Mouse (Mus musculus) c-Kit-positive CD71-positive TER-119-negative erythroid progenitor cells, embryonic 14.5 days (primary cell): Measurements from ENCODE around the gene Fbxo17.

ENCODE experiments used
- DNase-seq: peaks from one replicate; pipeline ENCODE4 v3.0.0-alpha.2; 2013; ENCODE audit warnings: low read depth

Fbxo17 gene

DNA sequence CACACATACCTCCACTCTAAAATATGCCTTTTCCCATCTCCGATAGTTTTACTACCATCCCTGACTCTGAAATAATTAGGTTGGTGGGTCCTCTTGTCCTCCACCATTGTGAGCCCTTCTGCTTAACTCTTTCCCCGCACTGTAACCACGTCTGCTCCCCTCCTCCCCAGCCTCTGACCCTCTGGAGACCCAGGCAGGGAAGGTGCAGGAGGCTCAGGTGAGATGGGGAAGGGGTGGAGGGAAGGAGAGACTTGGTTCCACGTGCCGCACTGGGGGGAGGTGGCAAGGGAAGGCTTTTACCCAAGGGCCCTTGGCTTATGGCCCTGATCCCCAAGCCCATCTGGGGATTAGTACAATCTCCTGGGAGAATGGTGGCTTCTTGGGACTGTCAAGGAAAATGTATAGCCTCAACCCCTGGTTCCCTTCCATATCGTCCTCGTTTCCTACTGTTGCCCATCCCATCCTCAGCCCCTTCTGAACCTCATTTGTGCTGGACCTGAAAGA lies 50.9 kb downstream of the Fbxo17 start, which contains the start of gene Nfkbib:
Gene Nfkbib, minus strand, starts transcription at position 51 of the 504 bp plus-strand sequence.
- DNase-seq: no peak

DNA sequence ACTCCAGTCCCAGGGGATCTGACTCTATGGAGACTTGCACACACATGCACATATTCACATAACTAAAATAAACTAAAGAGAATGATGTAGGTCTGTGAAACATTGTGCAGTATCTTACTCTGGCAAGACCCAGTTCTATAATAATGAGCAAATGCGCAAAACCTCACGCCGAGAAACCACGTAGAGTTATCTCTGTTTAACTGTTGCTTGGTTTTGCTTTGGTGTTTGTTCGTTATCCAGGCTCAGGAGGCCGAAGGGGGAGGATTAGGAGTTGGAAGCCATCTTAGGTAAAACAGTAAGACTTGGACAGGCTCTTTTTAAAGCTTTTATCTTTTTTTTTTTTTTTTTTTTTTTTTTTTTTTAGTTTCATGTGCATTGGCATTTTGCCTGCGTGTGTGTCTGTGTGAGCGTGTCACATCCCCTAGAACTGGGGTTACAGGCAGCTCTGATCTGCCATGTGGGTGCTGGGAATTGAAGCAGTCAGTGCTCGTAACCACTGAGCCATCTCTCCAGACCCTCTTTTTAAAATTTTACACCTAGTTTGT lies 52.9 kb downstream of the Fbxo17 start:
- no peak for DNase-seq

DNA sequence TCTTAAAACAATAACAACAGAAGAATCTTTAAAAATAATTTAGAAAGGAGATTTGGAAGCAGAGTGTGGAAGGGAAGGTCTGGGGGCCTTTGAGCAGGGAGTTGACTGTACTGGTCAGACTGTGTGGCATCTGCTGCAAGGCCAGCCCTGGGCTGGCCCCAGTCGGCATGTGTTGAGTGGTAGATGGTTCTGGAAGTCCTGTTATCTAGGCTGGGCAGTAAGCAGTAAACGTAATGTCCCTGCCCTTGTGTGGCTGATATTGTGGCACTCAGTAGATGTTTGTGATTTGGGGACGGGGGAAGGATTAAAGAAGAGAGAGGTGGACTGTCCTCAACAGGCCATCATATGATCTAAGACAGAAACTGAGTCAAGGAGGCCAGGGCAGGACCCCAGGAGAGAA lies 53.7 kb downstream of the Fbxo17 start:
- no peak for DNase-seq

DNA sequence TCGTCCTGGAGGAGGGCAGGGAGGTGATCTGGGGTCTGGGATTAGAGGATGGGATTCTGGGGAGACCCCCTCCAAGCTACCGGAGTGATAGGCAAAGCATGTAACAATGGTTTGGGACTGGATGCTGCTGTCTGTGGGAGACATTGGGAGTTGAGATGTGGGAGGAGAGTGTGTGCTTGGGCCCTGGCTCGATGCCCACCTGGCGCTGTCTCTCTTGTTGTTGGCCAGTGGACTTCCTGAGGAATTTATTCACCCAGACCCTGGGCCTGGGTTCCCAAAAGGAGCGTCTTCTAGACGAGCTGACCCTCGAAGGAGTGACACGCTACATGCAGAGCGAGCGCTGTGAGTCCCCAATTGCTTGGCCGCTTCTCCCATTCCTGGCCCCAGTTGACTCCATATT lies 55.3 kb downstream of the Fbxo17 start:
- no peak for DNase-seq

DNA sequence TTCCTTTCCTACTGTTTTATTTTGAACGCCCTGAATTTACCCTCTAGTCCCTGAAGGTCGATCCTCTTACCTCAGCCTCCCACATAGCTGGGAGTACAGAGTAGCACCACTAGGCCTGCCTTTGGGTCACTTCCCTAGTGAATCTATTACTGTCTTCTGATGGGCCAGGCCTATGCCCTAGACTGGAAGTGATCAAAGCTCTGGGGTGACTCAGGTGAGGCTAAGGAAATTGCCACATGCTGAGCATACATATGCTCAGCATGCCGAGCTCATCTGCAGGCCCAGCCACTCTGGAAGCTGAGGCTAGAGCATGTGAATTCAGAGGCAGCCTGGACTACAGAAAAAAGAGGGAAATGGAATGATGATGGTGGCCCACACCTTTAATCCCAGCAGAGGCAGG lies 56.6 kb downstream of the Fbxo17 start:
- DNase-seq: no peak

DNA sequence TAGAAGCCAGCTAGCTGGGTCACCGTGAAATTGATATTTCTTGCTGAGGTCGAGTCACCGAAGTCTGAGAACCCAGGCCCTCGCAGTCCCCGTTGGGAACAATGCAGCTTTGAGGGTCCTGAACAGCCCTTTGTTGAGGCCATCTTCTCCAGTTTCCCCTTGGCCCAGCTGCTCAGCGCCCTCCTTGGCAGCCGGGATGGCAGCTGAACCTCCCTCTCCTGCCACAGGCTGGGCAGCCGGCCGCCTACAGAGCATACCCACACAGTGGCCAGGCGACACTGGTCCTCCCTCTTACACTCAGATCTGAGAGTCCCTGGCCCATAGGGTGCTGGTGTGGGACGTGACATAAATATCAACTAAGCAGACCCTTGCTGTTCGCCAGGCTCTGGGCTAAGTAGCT lies 57.6 kb downstream of the Fbxo17 start:
- DNase-seq: no peak

DNA sequence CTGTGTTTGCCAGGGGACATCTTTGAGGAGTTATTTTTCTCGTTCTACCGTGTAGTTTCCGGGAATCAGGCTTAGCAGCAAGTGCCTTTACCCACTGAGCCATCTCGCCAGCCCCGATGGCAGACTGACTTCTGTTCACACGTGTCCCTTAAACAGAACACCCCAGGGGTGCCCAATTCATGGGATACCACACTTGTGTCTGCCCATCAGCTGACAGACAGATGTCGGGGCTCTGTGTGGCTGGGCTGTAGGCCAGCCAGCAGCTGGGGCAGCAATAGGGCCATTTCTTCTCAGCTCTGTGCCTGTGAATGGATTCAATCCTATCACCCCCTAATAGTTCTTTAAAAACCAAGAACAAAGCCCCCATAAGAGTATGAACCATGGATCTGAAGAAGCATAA lies 58.5 kb downstream of the Fbxo17 start:
- no peak for DNase-seq

DNA sequence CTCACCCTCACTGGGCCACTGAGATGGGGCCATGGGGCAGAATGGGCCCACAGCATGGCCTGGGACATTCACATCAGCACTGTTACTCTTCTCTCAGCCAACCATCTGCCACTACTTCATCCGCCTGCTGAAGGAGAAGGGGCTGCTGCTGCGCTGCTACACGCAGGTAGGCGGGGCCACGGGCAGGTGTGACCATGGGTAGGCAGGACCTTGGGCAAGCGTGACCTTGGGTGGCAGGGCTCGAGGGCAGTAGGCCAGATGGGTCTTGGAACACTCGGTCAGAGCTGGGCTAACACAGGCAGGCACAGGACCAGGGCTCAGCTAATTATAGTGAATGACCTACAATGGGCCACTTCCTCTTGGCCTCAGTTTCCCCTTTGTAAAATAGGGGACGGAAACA lies 62.2 kb downstream of the Fbxo17 start:
- DNase-seq: no peak

DNA sequence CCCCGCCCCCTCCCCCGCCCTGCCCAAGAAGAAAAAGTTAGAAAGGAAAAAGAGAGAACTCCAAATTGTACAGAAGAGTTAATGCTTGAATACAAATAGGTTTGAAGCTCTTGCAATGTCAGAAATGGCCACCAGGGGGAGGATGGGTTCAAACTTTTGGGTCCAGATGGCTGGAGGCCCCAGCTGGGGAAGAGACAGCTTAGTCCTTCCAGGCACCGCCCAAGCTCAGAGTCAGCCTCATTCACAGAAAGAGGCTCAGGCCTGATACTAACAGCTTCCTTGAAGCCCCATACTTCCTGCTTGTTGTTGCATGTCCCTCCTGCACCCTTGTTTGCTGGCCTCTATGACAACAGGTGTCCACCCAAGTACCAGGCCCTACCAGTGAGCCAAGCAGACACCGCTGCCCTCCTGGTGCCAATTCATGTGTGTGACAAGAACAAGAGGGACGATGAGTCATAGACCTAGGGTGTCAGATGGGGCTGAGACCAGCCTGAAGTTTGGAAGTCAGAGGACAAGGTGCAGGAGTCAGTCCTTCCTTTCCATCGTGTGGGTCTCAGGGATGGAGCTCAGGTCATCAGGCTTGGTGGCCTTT lies 63.6 kb downstream of the Fbxo17 start:
- DNase-seq: peak; percentile 93

DNA sequence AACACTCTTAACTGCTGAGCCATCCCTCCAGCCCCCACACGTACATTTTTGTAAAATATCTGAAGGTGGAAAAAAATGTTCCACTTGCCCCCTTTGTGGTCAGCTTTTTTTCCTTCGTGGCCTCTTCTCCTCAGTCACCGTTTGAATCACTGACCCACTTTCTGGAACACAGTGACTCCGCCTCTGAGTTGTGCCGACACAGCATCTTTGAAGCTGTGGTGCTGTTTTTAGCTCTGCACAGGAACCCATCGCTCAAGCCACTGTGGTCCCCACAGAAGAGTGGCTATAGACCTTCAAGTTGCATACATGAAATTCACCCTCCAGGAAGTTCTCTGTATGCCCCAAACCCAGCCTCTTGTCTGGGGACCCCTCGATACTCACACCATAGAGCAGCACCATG lies 64.3 kb downstream of the Fbxo17 start:
- DNase-seq: no peak

DNA sequence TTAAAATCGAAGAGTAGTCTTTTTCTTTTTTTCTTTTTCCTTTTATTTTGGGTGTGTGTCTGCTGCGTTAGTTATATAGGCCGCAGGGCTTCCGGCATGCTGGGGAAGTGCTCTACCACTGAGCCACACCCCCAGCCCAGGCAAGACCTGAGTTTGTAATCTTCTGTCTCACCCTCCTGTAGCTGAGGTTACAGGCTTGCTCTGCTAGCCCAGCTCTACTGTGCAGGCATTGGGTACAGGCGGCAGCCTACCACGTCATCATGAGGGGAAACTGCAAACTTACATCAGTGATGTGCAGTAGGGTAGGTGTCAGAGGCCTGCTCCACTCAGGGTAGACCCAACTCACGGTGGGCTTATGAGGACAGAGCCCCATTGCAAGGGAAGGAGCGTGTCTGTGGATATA lies 64.7 kb downstream of the Fbxo17 start:
- no peak for DNase-seq

DNA sequence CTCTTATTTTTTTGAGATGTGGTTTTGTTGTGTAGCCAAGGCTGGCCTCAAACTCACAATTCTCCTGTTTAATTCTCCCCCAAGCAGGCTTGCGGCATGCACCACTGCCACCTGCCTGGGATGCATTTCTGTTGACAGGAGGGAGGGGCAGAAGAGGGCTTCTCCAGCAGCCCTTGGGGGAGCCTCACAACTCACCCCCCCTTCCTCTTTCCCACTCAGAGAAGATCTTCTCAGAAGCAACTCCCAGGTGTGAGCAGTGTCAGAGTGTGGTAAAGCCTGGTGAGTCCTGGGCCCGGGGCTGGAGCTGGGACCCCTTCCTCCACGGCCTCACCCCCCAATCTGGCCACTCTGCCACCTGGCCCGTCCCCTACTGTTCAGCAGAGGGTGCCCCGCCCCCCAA lies 68.6 kb downstream of the Fbxo17 start:
- no peak for DNase-seq
